Mouse (Mus musculus) forebrain, embryonic 10.5 days (tissue): Measurements from ENCODE around the gene Fzd2. TPM values are rescaled to one million over a fixed set of nuclear protein-coding genes. Genes with fewer than 3 reads are reported as not detected.
A peak's percentile ranks its signal among the peaks of the same experiment; 100 is the strongest.

Source experiments
- DNase-seq: peaks from one replicate; pipeline ENCODE4 v3.0.0-alpha.2; 2017; ENCODE audit warnings: low spot score; ENCODE audit errors: extremely low spot score
- H3K27ac ChIP-seq: fragments of 300-500 bp; sonication (generic); 2 replicates; pipeline ENCODE4 v1.5.1; 2016; ENCODE audit warnings: mild to moderate bottlenecking
- H3K27me3 ChIP-seq: fragments of 300-500 bp; sonication (generic); 2 replicates; pipeline ENCODE4 v1.6.1; 2016; ENCODE audit warnings: mild to moderate bottlenecking; ENCODE audit not compliant: poor library complexity, severe bottlenecking
- H3K36me3 ChIP-seq: fragments of 300-500 bp; sonication (generic); replicated peaks from 2 replicates; pipeline ENCODE4 v1.6.1; 2016; ENCODE audit warnings: mild to moderate bottlenecking, moderate library complexity
- H3K4me1 ChIP-seq: fragments of 300-500 bp; sonication (generic); 2 replicates; pipeline ENCODE4 v1.6.1; 2016
- H3K4me3 ChIP-seq: fragments of 300-500 bp; sonication (generic); 2 replicates; pipeline ENCODE4 v1.5.1; 2016; ENCODE audit warnings: mild to moderate bottlenecking, moderate library complexity
- H3K9me3 ChIP-seq: fragments of 300-500 bp; sonication (generic); 2 replicates; pipeline ENCODE4 v1.6.1; 2016; ENCODE audit warnings: mild to moderate bottlenecking, moderate library complexity
- WGBS: fragments of 180-500 bp; shearing (Covaris S2); methylation state at CpG from one replicate; pipeline ENCODE4 v1.1.7; 2016; 5-methylcytosine and 5-hydroxymethylcytosine counted together
- polyA plus RNA-seq: library from polyadenylated mRNA; unstranded; fragments of >200 nt; fragmentation: Nextera tagmentation; extraction: Ambion mirVana; gene quantifications from 2 replicates; pipeline ENCODE4 v1.2.1, GENCODE M21; 2016

Fzd2 gene
- polyA plus RNA-seq, 1 experiment from 2014 or later, result 39.2 TPM

DNA sequence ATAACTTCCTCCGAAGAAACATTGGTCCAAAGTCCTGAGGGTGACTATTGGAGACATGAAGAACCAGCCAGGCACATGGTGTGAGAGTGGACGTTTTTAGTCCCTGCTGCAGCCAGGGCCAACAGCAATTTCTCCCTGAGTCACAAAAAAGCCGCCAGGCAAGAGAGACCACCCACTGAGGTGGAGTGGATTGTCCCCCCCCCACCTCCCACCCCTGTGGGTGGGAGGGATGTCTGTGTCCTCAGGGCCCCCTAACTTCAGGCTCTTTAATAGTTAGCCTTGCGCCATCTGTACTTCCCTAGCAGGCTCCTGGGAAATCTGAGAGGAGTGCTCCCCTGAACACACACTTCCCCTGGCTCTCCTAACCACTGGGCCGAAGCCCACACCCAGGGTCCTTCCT is 27.0 kb downstream of the Fzd2 start:
- peaks cover 65% of the 10 kb centered on the region for H3K4me1 ChIP-seq
- H3K27ac ChIP-seq, result peak overlapping the region; percentile 77
- DNase-seq, result no peak
- H3K9me3 ChIP-seq, result no peaks in the 10 kb centered on the region
- no peak overlapping the region for H3K4me3 ChIP-seq
- H3K27me3 ChIP-seq, result peaks cover 17% of the 10 kb centered on the region
- no peaks in the 10 kb centered on the region for H3K36me3 ChIP-seq
- 24% methylated on average over 5 of the region's 5 CpGs for WGBS

DNA sequence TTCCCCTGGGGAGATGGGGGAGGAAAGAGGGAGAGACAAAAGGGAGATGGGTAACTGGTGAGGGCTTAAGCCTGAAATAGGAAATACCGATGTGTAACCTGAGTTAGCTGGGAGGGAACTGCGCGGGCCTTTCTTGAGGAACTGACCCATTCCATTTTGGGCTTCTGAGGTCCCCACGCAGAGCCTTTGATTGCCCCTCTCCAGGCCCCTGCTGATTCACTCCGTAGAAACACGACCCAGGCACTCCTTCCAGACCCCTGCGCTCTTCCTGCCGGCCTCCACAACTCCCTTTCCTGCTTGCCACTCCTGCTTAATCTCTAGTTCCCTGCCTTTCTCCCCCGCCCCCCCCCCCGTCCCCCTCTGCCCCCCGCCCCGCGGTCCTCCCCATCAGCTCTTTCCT is 28.5 kb downstream of the Fzd2 start:
- peaks cover 66% of the 10 kb centered on the region for H3K4me1 ChIP-seq
- peak overlapping the region; percentile 78 for H3K27ac ChIP-seq
- DNase-seq, result no peak
- H3K36me3 ChIP-seq, result no peaks in the 10 kb centered on the region
- H3K27me3 ChIP-seq, result peaks cover 27% of the 10 kb centered on the region
- H3K4me3 ChIP-seq, result peak overlapping the region; percentile 37
- no peaks in the 10 kb centered on the region for H3K9me3 ChIP-seq
- 3% methylated on average over 8 of the region's 13 CpGs for WGBS

DNA sequence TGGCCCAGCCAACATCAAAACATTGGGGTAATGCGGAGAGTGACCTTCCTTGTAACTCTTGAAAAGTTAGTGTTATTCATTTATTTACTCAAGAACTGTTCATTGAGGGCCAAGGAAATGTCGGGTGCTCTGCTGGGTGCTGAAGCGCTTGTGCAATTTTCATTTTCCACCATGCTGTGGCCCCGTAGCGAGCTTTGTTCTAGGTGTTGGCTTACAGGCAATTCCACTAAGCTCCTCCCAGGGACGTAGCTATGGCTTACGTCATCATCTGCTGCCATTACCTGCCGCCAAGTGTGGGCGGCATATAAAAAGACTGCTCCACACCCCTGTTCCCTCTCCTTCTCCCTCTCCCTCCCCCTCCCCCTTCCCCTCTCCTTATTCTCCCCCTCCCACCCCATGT is 29.2 kb downstream of the Fzd2 start:
- H3K27me3 ChIP-seq, result peaks cover 29% of the 10 kb centered on the region
- no peaks in the 10 kb centered on the region for H3K9me3 ChIP-seq
- peak overlapping the region; percentile 78 for H3K27ac ChIP-seq
- H3K4me3 ChIP-seq, result peak overlapping the region; percentile 37
- no peaks in the 10 kb centered on the region for H3K36me3 ChIP-seq
- no peak for DNase-seq
- 18% methylated on average over 9 of the region's 9 CpGs for WGBS
- H3K4me1 ChIP-seq, result peaks cover 67% of the 10 kb centered on the region

DNA sequence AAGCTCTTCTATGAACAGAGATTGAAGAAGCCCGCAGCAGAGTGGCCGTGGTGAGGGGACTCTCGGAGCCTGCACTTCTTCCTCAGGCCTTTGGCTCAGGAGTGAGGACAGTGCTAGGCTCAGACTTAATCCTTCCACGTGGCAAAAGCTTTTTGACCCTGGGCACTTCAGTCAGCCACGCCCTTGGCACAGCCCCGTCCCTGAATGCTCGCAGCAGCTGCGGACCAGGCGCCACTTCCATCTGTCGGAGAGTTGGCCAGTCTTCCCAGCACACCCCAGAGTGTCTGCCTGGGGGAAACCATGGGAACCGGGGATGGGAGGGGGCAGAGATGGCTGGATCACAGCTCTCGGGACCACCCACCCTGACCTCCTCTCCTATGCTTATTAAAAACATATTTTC is 32.7 kb downstream of the Fzd2 start:
- Histone ChIP-seq H3K4me3 (no peak overlapping the region), H3K36me3 (no peaks in the 10 kb centered on the region), H3K9me3 (no peaks in the 10 kb centered on the region), H3K27me3 (peaks cover 38% of the 10 kb centered on the region), H3K4me1 (peaks cover 56% of the 10 kb centered on the region), H3K27ac (0 out of 2 replicates have a peak overlapping the region, but pooled peaks have one; percentile 31)
- no peak for DNase-seq
- WGBS, result 53% methylated on average over 12 of the region's 12 CpGs

DNA sequence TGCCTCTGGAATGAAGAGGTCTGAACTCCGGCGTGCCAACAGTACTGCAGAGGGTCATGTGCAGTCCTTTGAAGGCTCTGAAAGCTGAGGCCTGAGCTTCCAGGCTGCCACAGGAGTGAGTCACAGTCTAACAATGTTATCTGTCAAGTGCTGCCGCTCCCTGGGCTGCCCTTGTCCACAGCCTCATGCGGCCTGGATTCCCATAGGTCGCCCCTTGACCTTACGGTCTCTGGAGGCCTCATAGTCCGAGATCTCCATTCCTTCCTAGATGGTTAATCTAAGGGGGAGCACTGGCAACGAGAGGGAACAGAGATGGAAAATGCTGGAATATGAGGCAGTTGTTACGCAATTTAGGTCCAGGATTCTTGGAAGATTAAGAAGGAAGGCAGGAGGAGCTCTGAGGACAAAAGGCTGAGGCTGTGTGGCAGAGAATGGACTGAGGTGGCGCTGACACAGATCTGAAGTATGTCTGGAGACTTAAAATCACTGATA is 39.7 kb downstream of the Fzd2 start:
- Histone ChIP-seq H3K27me3 (peaks cover 11% of the 10 kb centered on the region), H3K36me3 (no peaks in the 10 kb centered on the region), H3K9me3 (no peaks in the 10 kb centered on the region), H3K4me1 (peaks cover 36% of the 10 kb centered on the region), H3K27ac (peak overlapping the region; percentile 59), H3K4me3 (no peak overlapping the region)
- WGBS, result 57% methylated on average over 10 of the region's 10 CpGs
- DNase-seq, result no peak

DNA sequence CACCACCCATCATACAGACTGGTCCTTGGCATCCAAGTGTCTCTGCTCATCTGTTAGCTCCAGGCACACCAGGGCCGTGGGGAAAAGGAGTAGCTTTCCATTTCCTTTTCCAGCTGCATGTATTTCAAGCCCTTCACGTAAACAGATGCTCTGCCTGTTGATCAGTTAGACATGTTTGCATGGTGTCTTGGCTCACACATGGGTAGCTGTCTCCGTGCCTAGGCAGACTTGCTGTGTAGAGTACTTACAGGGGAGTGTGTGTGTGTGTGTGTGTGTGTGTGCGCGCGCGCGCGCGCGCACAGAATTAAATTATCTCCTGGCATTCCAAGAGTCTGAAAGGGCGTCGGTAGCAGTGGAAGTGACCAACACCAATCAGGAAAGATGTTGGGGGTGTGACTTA is 42.0 kb downstream of the Fzd2 start:
- Histone ChIP-seq H3K9me3 (no peaks in the 10 kb centered on the region), H3K36me3 (no peaks in the 10 kb centered on the region), H3K27ac (no peak overlapping the region), H3K4me1 (peaks cover 30% of the 10 kb centered on the region), H3K27me3 (no peaks in the 10 kb centered on the region), H3K4me3 (no peak overlapping the region)
- WGBS, result 85% methylated on average over 13 of the region's 13 CpGs
- DNase-seq, result no peak

DNA sequence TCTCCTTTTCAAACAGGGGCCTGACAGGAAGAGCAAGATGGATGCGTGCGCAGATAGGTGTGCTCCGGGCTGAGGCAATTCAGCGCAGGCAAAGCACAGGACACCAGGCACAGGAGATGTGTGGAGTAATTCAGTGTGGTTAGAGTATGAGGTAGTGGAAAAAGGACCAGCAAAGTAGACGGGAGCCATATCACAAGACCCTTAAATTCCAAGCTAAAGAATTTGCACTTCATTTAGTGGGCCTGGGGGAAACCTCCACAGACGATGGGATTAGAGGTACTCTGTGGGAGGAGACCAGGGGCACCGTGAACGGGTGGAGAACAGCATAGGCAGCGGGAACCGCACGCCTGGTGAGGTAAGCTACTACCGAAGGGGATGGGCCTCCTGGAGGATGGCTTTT is 43.7 kb downstream of the Fzd2 start:
- Histone ChIP-seq H3K4me3 (no peak overlapping the region), H3K4me1 (peaks cover 30% of the 10 kb centered on the region), H3K9me3 (no peaks in the 10 kb centered on the region), H3K27me3 (no peaks in the 10 kb centered on the region), H3K36me3 (no peaks in the 10 kb centered on the region), H3K27ac (no peak overlapping the region)
- DNase-seq, result no peak
- 65% methylated on average over 12 of the region's 12 CpGs for WGBS

DNA sequence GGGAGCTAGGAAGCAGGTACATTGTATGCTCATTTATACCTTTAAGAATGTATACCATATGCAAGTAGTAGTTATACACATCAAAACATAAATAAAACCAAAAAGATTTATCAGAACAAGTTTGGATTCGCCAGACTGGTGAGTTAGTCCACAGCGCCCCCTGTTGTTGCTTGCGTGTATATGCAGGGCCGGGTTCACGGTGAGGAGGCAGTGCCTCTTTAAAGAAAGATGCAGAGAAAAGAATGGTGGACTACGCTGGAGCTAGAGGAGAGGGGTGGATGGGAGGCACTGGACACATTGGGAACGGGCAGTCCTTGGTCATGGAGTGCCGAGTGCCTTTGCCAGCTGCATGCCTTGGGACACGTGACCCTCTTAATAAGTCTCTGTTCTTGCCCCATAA is 47.2 kb downstream of the Fzd2 start:
- DNase-seq, result peak; percentile 84
- Histone ChIP-seq H3K4me3 (peak overlapping the region; percentile 2; the same call in 1 of the 2 replicates), H3K27me3 (no peaks in the 10 kb centered on the region), H3K4me1 (peaks cover 18% of the 10 kb centered on the region), H3K9me3 (no peaks in the 10 kb centered on the region), H3K36me3 (no peaks in the 10 kb centered on the region), H3K27ac (peak overlapping the region; percentile 56; the same call in 1 of the 2 replicates)
- WGBS, result 4% methylated on average over 9 of the region's 9 CpGs

DNA sequence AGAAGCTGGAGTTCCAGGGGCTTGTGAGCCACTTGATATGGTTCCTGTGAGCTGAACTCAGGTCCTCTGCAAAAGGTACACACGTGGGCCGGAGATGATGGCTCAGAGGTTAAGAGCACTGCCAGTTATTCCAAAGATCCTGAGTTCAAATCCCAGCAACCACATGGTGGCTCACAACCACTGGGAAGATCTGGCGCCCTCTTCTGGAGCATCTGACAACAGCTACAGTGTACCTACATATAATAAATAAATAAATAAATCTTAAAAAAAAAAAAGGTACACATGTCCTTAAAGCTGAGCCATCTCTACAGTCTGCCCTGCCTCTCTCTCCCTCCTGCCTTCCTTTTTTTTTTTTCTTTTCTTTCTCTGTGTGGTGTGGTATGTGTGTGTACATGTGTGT is 48.6 kb downstream of the Fzd2 start:
- DNase-seq, result no peak
- H3K36me3 ChIP-seq, result no peaks in the 10 kb centered on the region
- no peaks in the 10 kb centered on the region for H3K9me3 ChIP-seq
- peaks cover 18% of the 10 kb centered on the region for H3K4me1 ChIP-seq
- WGBS, result 73% methylated on average over 3 of the region's 3 CpGs
- no peak overlapping the region for H3K27ac ChIP-seq
- H3K27me3 ChIP-seq, result no peaks in the 10 kb centered on the region
- no peak overlapping the region for H3K4me3 ChIP-seq

DNA sequence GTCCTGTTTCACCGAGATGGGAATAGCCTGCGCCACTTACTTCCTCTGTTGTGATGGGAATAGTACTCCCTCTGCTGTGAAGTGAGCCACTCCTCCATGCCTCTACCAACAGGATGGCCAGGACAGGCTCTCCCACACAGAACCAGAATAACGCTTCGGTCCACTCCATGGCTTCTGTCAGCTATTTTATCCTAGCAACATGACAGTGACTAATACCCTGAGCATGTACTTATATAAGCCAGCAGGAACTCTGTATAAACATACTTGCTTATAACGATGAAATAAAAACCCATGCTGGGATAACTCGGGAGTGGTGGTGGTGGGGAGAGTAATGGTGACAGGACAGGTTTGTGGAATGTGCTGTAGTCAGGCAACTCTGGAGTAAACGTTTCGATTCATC is 51.7 kb downstream of the Fzd2 start:
- H3K4me3 ChIP-seq, result no peak overlapping the region
- no peak overlapping the region for H3K27ac ChIP-seq
- H3K9me3 ChIP-seq, result no peaks in the 10 kb centered on the region
- 80% methylated on average over 8 of the region's 8 CpGs for WGBS
- H3K36me3 ChIP-seq, result no peaks in the 10 kb centered on the region
- peaks cover 11% of the 10 kb centered on the region for H3K4me1 ChIP-seq
- no peaks in the 10 kb centered on the region for H3K27me3 ChIP-seq
- DNase-seq, result no peak

DNA sequence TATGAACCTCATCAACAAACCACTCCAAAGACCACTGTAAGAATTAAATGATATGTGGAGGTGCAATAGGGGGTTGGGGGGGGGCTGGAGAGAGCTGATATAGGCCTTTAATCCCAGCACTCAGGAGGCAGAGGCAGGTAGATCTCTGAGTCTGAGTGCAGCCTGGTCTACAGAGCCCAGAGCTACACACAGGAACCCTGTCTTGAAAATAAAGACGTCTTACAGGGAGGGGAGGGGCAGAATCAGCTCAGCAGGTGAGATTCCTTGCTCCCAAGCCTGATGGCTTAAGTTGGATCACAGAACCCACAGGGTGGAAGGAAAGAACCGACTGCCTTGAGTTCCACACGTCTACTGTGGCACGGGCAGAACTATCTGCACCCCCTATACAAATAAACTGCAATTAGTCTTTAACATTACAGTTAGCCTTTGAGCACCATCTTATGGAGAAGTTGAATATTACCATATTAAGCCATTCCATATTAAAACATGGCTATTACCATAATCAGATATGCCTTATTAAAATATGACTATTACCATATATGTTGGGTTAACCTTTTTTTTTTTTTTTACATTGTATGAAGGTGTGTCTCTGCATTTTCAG is 52.2 kb downstream of the Fzd2 start:
- Histone ChIP-seq H3K27ac (no peak overlapping the region), H3K4me1 (peaks cover 6% of the 10 kb centered on the region), H3K4me3 (no peak overlapping the region), H3K36me3 (no peaks in the 10 kb centered on the region), H3K9me3 (no peaks in the 10 kb centered on the region), H3K27me3 (no peaks in the 10 kb centered on the region)
- 45% methylated on average over 4 of the region's 4 CpGs for WGBS
- no peak for DNase-seq

DNA sequence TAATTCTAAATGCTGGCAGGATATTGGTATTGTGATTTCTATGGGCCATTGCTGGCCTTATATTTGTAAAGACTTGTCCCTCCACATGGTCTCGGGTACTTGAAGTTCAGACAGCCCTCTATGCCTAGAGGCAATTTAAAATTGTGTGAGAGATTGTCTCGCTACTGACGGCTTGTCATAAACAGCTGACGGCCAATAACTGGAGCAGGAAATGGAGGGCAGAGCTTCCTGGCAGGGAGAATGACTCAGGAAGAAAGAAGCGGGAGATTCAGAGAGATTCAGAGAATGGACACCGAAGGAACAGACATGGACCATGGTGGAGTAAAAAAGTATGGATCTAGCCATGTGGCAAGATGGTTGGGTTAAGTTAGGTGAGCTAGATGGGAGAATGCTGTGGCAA is 52.7 kb downstream of the Fzd2 start:
- 0 out of 2 replicates have a peak, but pooled peaks cover 2% of the 10 kb centered on the region for H3K4me1 ChIP-seq
- DNase-seq, result no peak
- 86% methylated on average over 6 of the region's 6 CpGs for WGBS
- no peaks in the 10 kb centered on the region for H3K27me3 ChIP-seq
- H3K9me3 ChIP-seq, result no peaks in the 10 kb centered on the region
- no peak overlapping the region for H3K27ac ChIP-seq
- no peaks in the 10 kb centered on the region for H3K36me3 ChIP-seq
- H3K4me3 ChIP-seq, result no peak overlapping the region
